In genomic region chr9:101160092-101160491, GRCm38 (mm10) we compare ENCODE assay signal across 12 mouse cellular contexts.
DNase-seq lines count a peak whose midpoint lies in the region; ATAC-seq and TF ChIP-seq lines count a peak whose summit lies in the region.
"Had no signal": no experiment of that assay in that cellular context is flagged by ENCODE, and none has a peak within 500 bp of the region (broad histone marks: within the 10 kb centered on the region; RNA-seq: fewer than 3 reads in every experiment).

No protein-coding gene starts in this region.

- no peaks in the 10 kb centered on the region for H3K36me3 ChIP-seq in kidney, embryonic 14.5 days (ENCODE audit: control insufficient read depth, insufficient read depth, low read length)
- H3K36me3 ChIP-seq: forebrain, embryonic 12.5 days; liver, embryonic 15.5 days had no signal

- TF ChIP-seq CTCF in layer of hippocampus, adult 2 months (conservative IDR thresholded peaks at IDR 0.05): no peak
- no peak for TF ChIP-seq CTCF in left cerebral cortex, adult 2 months (IDR thresholded peaks at IDR 0.05)

- intact Hi-C loops in left cerebral cortex, adult 2 months (cut with DNase I): no loop called here

- peak overlapping the region; percentile 57; the same call in 1 of the 2 replicates for H3K27ac ChIP-seq in layer of hippocampus, adult 2 months
- H3K27ac ChIP-seq in left cerebral cortex, adult 2 months: peak overlapping the region; percentile 76
- no peak overlapping the region for H3K27ac ChIP-seq in kidney, embryonic 14.5 days (ENCODE audit: low read depth, low read length)
- H3K27ac ChIP-seq: forebrain, embryonic 12.5 days; liver, embryonic 15.5 days had no signal

- no peak overlapping the region for H3K4me2 ChIP-seq in kidney, embryonic 14.5 days (replicated peaks; ENCODE audit: low read depth, low read length)
- H3K4me2 ChIP-seq: forebrain, embryonic 12.5 days; liver, embryonic 15.5 days had no signal

- H3K9me3 ChIP-seq in kidney, embryonic 14.5 days (ENCODE audit: control insufficient read depth, low read length): no peaks in the 10 kb centered on the region
- H3K9me3 ChIP-seq: forebrain, embryonic 12.5 days; liver, embryonic 15.5 days had no signal

- DNase-seq in layer of hippocampus, adult 2 months (ENCODE audit: low spot score in 2 of 2): peak; percentile 13 to 31
- no peak for DNase-seq in layer of hippocampus, postnatal 10 days (ENCODE audit: low spot score in 2 of 2)
- DNase-seq in cerebellum, postnatal 14 days: peak; percentile 63 to 78
- peak; percentile 33 to 60 for DNase-seq in left cerebral cortex, adult 2 months (ENCODE audit: extremely low spot score in 1 of 2, low spot score in 2 of 2)
- DNase-seq in right cerebral cortex, postnatal 4 days: peak; percentile 16
- no peak for DNase-seq in ovary, postnatal 10 days (ENCODE audit: low spot score)
- DNase-seq in heart, adult 18-20 months: no peak

- no peaks in the 10 kb centered on the region for H3K27me3 ChIP-seq in kidney, embryonic 14.5 days (ENCODE audit: control insufficient read depth, insufficient read depth, low read length)
- H3K27me3 ChIP-seq: CH12.LX; forebrain, embryonic 12.5 days; liver, embryonic 15.5 days had no signal

- no peak for ATAC-seq in kidney, embryonic 14.5 days (ENCODE audit: low FRiP score, low TSS enrichment)

- no peak overlapping the region for H3K4me3 ChIP-seq in layer of hippocampus, adult 2 months
- no peak overlapping the region for H3K4me3 ChIP-seq in left cerebral cortex, adult 2 months
- H3K4me3 ChIP-seq in kidney, embryonic 14.5 days (ENCODE audit: low read length): no peak overlapping the region
- H3K4me3 ChIP-seq: forebrain, embryonic 12.5 days; liver, embryonic 15.5 days; myocyte had no signal

- WGBS in kidney, embryonic 14.5 days: 77% methylated on average over 5 of the region's 5 CpGs

- H3K4me1 ChIP-seq in kidney, embryonic 14.5 days (ENCODE audit: control insufficient read depth, insufficient read depth, low read length): no peaks in the 10 kb centered on the region
- H3K4me1 ChIP-seq: forebrain, embryonic 12.5 days; liver, embryonic 15.5 days had no signal

- H3K9ac ChIP-seq in kidney, embryonic 14.5 days (ENCODE audit: low read depth, low read length): no peak overlapping the region
- H3K9ac ChIP-seq: forebrain, embryonic 12.5 days; liver, embryonic 15.5 days had no signal

Comparison
In these comparisons a context has a peak if more than half of its experiments do, and no peak if none do; other contexts are left out.
1. DNase-seq: peak in layer of hippocampus, adult 2 months (2 of 2), cerebellum, postnatal 14 days (2 of 2), left cerebral cortex, adult 2 months (2 of 2) and right cerebral cortex, postnatal 4 days (single experiment); none in layer of hippocampus, postnatal 10 days (0 of 2), ovary, postnatal 10 days (single experiment) and heart, adult 18-20 months (0 of 2).